Mouse (Mus musculus) embryonic facial prominence, embryonic 10.5 days (tissue): ENCODE measurements around the gene Hist1h2ad. TPM values are rescaled to one million over a fixed set of nuclear protein-coding genes. Genes with fewer than 3 reads are reported as not detected.
"Not testable (repeated sequence)": the region's sequence is repeated elsewhere in the genome, so short reads cannot be mapped to it uniquely, and the experiment has no call there.

Experiments used
- DNase-seq: peaks from one replicate; pipeline ENCODE4 v3.0.0-alpha.2; 2017; ENCODE audit warnings: low spot score
- H3K27ac ChIP-seq: fragments of 300-500 bp; sonication (generic); replicated peaks from 2 replicates; pipeline ENCODE4 v1.5.1; 2016; ENCODE audit warnings: mild to moderate bottlenecking
- H3K27me3 ChIP-seq: fragments of 300-500 bp; sonication (generic); replicated peaks from 2 replicates; pipeline ENCODE4 v1.6.1; 2016; ENCODE audit warnings: low read depth, mild to moderate bottlenecking; ENCODE audit not compliant: poor library complexity, severe bottlenecking
- H3K36me3 ChIP-seq: fragments of 300-500 bp; sonication (generic); replicated peaks from 2 replicates; pipeline ENCODE4 v1.6.1; 2016; ENCODE audit warnings: mild to moderate bottlenecking, moderate library complexity
- H3K4me1 ChIP-seq: fragments of 300-500 bp; sonication (generic); 2 replicates; pipeline ENCODE4 v1.6.1; 2016
- H3K4me3 ChIP-seq: fragments of 300-500 bp; sonication (generic); 2 replicates; pipeline ENCODE4 v1.5.1; 2016; ENCODE audit warnings: mild to moderate bottlenecking, moderate library complexity
- H3K9me3 ChIP-seq: fragments of 300-500 bp; sonication (generic); 2 replicates; pipeline ENCODE4 v1.6.1; 2016; ENCODE audit warnings: mild to moderate bottlenecking
- WGBS: fragments of 180-500 bp; shearing (Covaris S2); methylation state at CpG from one replicate; pipeline ENCODE4 v1.1.7; 2016; 5-methylcytosine and 5-hydroxymethylcytosine counted together
- polyA plus RNA-seq: library from polyadenylated mRNA; unstranded; fragments of >200 nt; fragmentation: Nextera tagmentation; extraction: Ambion mirVana; gene quantifications from 2 replicates; pipeline ENCODE4 v1.2.1, GENCODE M21; 2016

The Hist1h2ad gene
- polyA plus RNA-seq, 1 experiment from 2014 or later: 3.8 TPM

- peak overlapping the region; percentile 94 for H3K27ac ChIP-seq
- H3K27me3 ChIP-seq: no peaks in the 10 kb centered on the region
- DNase-seq: peak; percentile 59
- H3K4me1 ChIP-seq: peaks cover 36% of the 10 kb centered on the region
- no peaks in the 10 kb centered on the region for H3K36me3 ChIP-seq
- WGBS: under 1% methylated on average over 15 of the region's 15 CpGs
- no peaks in the 10 kb centered on the region for H3K9me3 ChIP-seq
- H3K4me3 ChIP-seq: peak overlapping the region; percentile 60
Observed at GRCm38 (mm10) chr13:23534368-23535131, 39.6 kb upstream of the Hist1h2ad start.

- peak; percentile 92 for DNase-seq
- not testable (repeated sequence) for H3K27me3 ChIP-seq, H3K36me3 ChIP-seq, H3K9me3 ChIP-seq
- Histone ChIP-seq H3K4me1 (peaks cover 35% of the 10 kb centered on the region), H3K4me3 (peak within 1 kb of the TSS; percentile 60), H3K27ac (peak within 1 kb of the TSS; percentile 94)
- WGBS: under 1% methylated on average over 53 of the region's 62 CpGs
Observed at GRCm38 (mm10) chr13:23535137-23536075, 38.8 kb upstream of the Hist1h2ad start, which contains the start of gene Hist1h3g. TSS of gene Hist1h3g (plus strand) at chr13:23535422.

GRCm38 (mm10) chr13:23536076-23536822 lies 37.9 kb upstream of the Hist1h2ad start:
- no peak for DNase-seq
- H3K27me3 ChIP-seq: no peaks in the 10 kb centered on the region
- H3K36me3 ChIP-seq: no peaks in the 10 kb centered on the region
- no peaks in the 10 kb centered on the region for H3K9me3 ChIP-seq
- peaks cover 35% of the 10 kb centered on the region for H3K4me1 ChIP-seq
- WGBS: 24% methylated on average over 7 of the region's 7 CpGs
- peak overlapping the region; percentile 60 for H3K4me3 ChIP-seq
- H3K27ac ChIP-seq: peak overlapping the region; percentile 94

GRCm38 (mm10) chr13:23537006-23537710 lies 37.0 kb upstream of the Hist1h2ad start:
- Histone ChIP-seq H3K4me3 (peak overlapping the region; percentile 60), H3K36me3 (no peaks in the 10 kb centered on the region), H3K27me3 (no peaks in the 10 kb centered on the region), H3K4me1 (peaks cover 38% of the 10 kb centered on the region), H3K27ac (peak overlapping the region; percentile 94), H3K9me3 (no peaks in the 10 kb centered on the region)
- DNase-seq: no peak
- WGBS: 81% methylated on average over 3 of the region's 3 CpGs

GRCm38 (mm10) chr13:23538249-23538648 lies 35.9 kb upstream of the Hist1h2ad start:
- H3K27me3 ChIP-seq: no peaks in the 10 kb centered on the region
- H3K4me1 ChIP-seq: peaks cover 31% of the 10 kb centered on the region
- 81% methylated on average over 5 of the region's 5 CpGs for WGBS
- H3K36me3 ChIP-seq: no peaks in the 10 kb centered on the region
- peak overlapping the region; percentile 35; the same call in 1 of the 2 replicates for H3K4me3 ChIP-seq
- DNase-seq: no peak
- peak overlapping the region; percentile 66 for H3K27ac ChIP-seq
- H3K9me3 ChIP-seq: no peaks in the 10 kb centered on the region

- 67% methylated on average over 1 of the region's 1 CpGs for WGBS
- DNase-seq: not testable (repeated sequence)
Observed at GRCm38 (mm10) chr13:23539821-23540220, 34.4 kb upstream of the Hist1h2ad start.

GRCm38 (mm10) chr13:23541497-23541896 lies 32.7 kb upstream of the Hist1h2ad start:
- no peak for DNase-seq
- H3K4me3 ChIP-seq: peak overlapping the region; percentile 62

More at GRCm38 (mm10) chr13:23539821-23540220, 34.4 kb upstream of the Hist1h2ad start:
- not testable (repeated sequence) for H3K27me3 ChIP-seq, H3K4me3 ChIP-seq, H3K27ac ChIP-seq, H3K9me3 ChIP-seq, H3K36me3 ChIP-seq
- peaks cover 29% of the 10 kb centered on the region for H3K4me1 ChIP-seq

GRCm38 (mm10) chr13:23542225-23542980 lies 31.8 kb upstream of the Hist1h2ad start:
- WGBS: 7% methylated on average over 3 of the region's 3 CpGs
- Histone ChIP-seq H3K4me3 (peak overlapping the region; percentile 62), H3K4me1 (peaks cover 25% of the 10 kb centered on the region), H3K27ac (peak overlapping the region; percentile 94)
- H3K36me3 ChIP-seq, H3K9me3 ChIP-seq, H3K27me3 ChIP-seq, DNase-seq: not testable (repeated sequence)

More at GRCm38 (mm10) chr13:23541497-23541896, 32.7 kb upstream of the Hist1h2ad start:
- H3K4me1 ChIP-seq: peaks cover 32% of the 10 kb centered on the region
- H3K9me3 ChIP-seq: no peaks in the 10 kb centered on the region
- 88% methylated on average over 3 of the region's 3 CpGs for WGBS
- no peaks in the 10 kb centered on the region for H3K36me3 ChIP-seq
- H3K27me3 ChIP-seq: no peaks in the 10 kb centered on the region
- H3K27ac ChIP-seq: no peak overlapping the region

GRCm38 (mm10) chr13:23542999-23543607 lies 31.1 kb upstream of the Hist1h2ad start, which contains the start of gene Hist1h2bh:
TSS of gene Hist1h2bh (minus strand) at chr13:23543392.
- not testable (repeated sequence) for H3K36me3 ChIP-seq, H3K27me3 ChIP-seq, H3K9me3 ChIP-seq
- peak; percentile 80 for DNase-seq
- WGBS: under 1% methylated on average over 42 of the region's 42 CpGs
- H3K4me3 ChIP-seq: peak within 1 kb of the TSS; percentile 62
- peaks cover 19% of the 10 kb centered on the region for H3K4me1 ChIP-seq
- peak within 1 kb of the TSS; percentile 94 for H3K27ac ChIP-seq

- H3K9me3 ChIP-seq: no peaks in the 10 kb centered on the region
- peak within 1 kb of the TSS; percentile 94 for H3K27ac ChIP-seq
- no peaks in the 10 kb centered on the region for H3K27me3 ChIP-seq
- DNase-seq: peak; percentile 62
- H3K36me3 ChIP-seq: no peaks in the 10 kb centered on the region
- H3K4me1 ChIP-seq: peaks cover 20% of the 10 kb centered on the region
- H3K4me3 ChIP-seq: peak within 1 kb of the TSS; percentile 62
- WGBS: under 1% methylated on average over 29 of the region's 45 CpGs
Observed at GRCm38 (mm10) chr13:23543965-23544786, 30.0 kb upstream of the Hist1h2ad start, which contains the start of gene Hist1h3f. TSS of gene Hist1h3f (plus strand) at chr13:23544052.
